In genomic region chr12:70863281-70863680, GRCm38 (mm10) we compare ENCODE assay signal across 26 mouse cellular contexts.
"Had no signal": no experiment of that assay in that cellular context is flagged by ENCODE, and none has a peak within 500 bp of the region (broad histone marks: within the 10 kb centered on the region; RNA-seq: fewer than 3 reads in every experiment).

No protein-coding gene starts in this region.

- H3K9me3 ChIP-seq: heart, embryonic 10.5 days; heart, embryonic 13.5 days; heart, embryonic 15.5 days; hindbrain, embryonic 10.5 days; hindbrain, embryonic 12.5 days; intestine, embryonic 15.5 days; limb, embryonic 10.5 days; limb, embryonic 12.5 days had no signal

- H3K4me2 ChIP-seq: heart, embryonic 13.5 days; heart, embryonic 15.5 days; hindbrain, embryonic 12.5 days; hindbrain, embryonic 14.5 days; intestine, embryonic 15.5 days; limb, embryonic 12.5 days; liver, embryonic 11.5 days had no signal

- H3K4me3 ChIP-seq: heart, embryonic 10.5 days; heart, embryonic 13.5 days; heart, embryonic 15.5 days; hindbrain, embryonic 10.5 days; hindbrain, embryonic 12.5 days; intestine, embryonic 15.5 days; layer of hippocampus, adult 2 months; left cerebral cortex, adult 2 months; limb, embryonic 10.5 days; limb, embryonic 12.5 days had no signal

- H3K27ac ChIP-seq: heart, embryonic 10.5 days; heart, embryonic 13.5 days; heart, embryonic 15.5 days; hindbrain, embryonic 10.5 days; hindbrain, embryonic 12.5 days; hindbrain, embryonic 14.5 days; intestine, embryonic 15.5 days; layer of hippocampus, adult 2 months; left cerebral cortex, adult 2 months; limb, embryonic 10.5 days; limb, embryonic 12.5 days; liver, embryonic 14.5 days had no signal

- DNase-seq: gastrocnemius, postnatal 14 days; gastrocnemius, postnatal 36 days; heart, postnatal 10 days; heart, postnatal 4 days; kidney, adult 2 months; kidney, adult 9 months; kidney, postnatal 10 days; kidney, postnatal 25 days; liver; lung, adult 2 months had no signal

- ATAC-seq: hindbrain, embryonic 16.5 days; inflammation-experienced regulatory T-cells, adult 6 months; intestine, embryonic 15.5 days; intestine, postnatal 0 days had no signal

- H3K9ac ChIP-seq: heart, embryonic 13.5 days; heart, embryonic 15.5 days; hindbrain, embryonic 12.5 days; hindbrain, embryonic 14.5 days; intestine, embryonic 15.5 days; limb, embryonic 12.5 days; liver, embryonic 14.5 days had no signal

- H3K27me3 ChIP-seq: heart, embryonic 13.5 days; heart, embryonic 15.5 days; hindbrain, embryonic 12.5 days; intestine, embryonic 15.5 days; limb, embryonic 12.5 days had no signal

- H3K36me3 ChIP-seq: hindbrain, embryonic 12.5 days; intestine, embryonic 15.5 days had no signal
